Mouse (Mus musculus) MEL (cell line): ENCODE data around the gene Pi4kb.
A peak's percentile ranks its signal among the peaks of the same experiment; 100 is the strongest.

ENCODE experiments used
- CHD1 ChIP-seq: IDR thresholded peaks from 2 replicates; pipeline ENCODE4 v1.6.1; 2012; ENCODE audit warnings: low read depth, mild to moderate bottlenecking, inconsistent platforms, low read length, improper control_type of control experiment
- CTCF ChIP-seq, 3 experiments: IDR thresholded peaks in 2 of 3; conservative IDR thresholded peaks in 1 of 3; 2 replicates each; pipeline ENCODE4 v1.5.1; 2011 to 2012; ENCODE audit warnings: low read length in 3 of 3, low read depth in 2 of 3, mild to moderate bottlenecking in 2 of 3, improper control_type of control experiment in 1 of 3, inconsistent platforms in 1 of 3, mixed read lengths in 1 of 3, moderate library complexity in 1 of 3; ENCODE audit not compliant: control insufficient read depth in 1 of 3, insufficient read depth in 1 of 3, poor library complexity in 1 of 3, severe bottlenecking in 1 of 3
- POLR2A ChIP-seq, 2 experiments: IDR thresholded peaks; 2 replicates each; pipeline ENCODE4 v1.6.1; 2011 to 2012; ENCODE audit warnings: low read length in 2 of 2, mild to moderate bottlenecking in 2 of 2, control low read depth in 1 of 2, improper control_type of control experiment in 1 of 2, low read depth in 1 of 2, moderate library complexity in 1 of 2; ENCODE audit not compliant: control insufficient read depth in 1 of 2, insufficient read depth in 1 of 2, poor library complexity in 1 of 2

DNA sequence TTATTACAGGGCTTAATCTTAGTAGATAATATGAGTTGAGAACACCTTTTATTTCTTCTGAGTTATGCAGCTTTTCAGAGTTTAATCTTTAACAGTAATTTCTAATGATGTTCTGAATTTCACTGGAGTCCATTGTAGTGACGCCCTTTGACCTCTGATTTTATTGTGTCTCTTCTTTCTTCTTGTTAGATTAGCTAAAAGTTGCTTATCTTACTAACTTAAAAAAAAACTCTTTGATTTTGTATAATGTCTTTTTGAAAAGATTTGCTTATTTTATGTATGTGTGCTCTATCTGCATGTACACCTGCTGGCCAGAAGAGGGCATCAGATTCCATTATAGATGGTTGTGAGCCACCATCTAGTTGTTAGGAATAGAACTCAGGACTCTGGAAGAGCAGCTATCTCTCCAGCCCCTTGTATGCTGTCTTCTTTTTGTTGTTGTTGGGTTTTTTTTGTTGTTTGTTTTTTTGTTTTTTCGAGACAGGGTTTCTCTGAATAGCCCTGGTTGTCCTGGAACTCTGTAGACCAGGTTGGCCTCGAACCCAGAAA lies 26.4 kb upstream of the Pi4kb start:
- no peak for TF ChIP-seq CHD1
- no peak for TF ChIP-seq POLR2A (IDR thresholded peaks at IDR 0.05; ENCODE audit: control insufficient read depth in 1 of 2, insufficient read depth in 1 of 2, low read depth in 1 of 2, low read length in 2 of 2, poor library complexity in 1 of 2)
- peak; percentile 42 to 75 (median 67); a peak in 5 of 6 replicates for TF ChIP-seq CTCF (IDR thresholded peaks at IDR 0.05 in 2 of 3, conservative IDR thresholded peaks at IDR 0.05 in 1 of 3; ENCODE audit: control insufficient read depth in 1 of 3, insufficient read depth in 1 of 3, low read depth in 2 of 3, low read length in 3 of 3, poor library complexity in 1 of 3, severe bottlenecking in 1 of 3)
